8 mouse cellular contexts compared by ENCODE assay signal in the genomic region with DNA sequence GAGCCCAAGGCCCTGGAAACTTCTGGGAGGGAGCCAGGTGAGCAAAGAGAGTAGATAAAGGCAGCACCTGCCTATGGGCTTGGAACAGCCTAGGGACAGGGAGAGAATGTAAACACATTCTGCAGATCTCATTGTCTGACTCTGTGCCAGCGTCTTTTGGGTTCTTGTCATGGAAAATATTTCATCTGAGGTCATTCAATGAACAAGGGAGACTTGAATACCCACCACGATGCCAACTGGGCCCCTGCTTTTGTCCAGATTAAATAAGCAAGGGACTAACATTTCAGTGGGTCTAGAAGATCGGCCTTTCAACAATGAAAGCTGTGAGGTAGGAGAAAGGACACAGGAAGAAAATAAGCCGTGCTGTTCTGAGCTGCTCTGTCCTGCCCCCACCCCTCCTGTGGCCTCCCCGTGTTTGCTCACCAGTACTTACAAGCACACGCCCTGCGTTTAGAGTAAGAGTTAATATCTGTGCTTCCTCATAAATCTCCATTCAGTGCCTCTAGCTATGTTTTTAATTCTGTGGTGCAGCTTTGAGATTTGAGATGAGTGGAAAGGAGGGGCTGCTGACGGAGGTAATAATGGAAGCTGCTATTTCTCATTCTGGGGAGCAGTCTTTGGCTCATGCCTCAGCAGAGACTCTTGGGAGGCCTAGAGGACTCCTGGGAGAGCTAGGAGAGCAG.
DNase-seq lines count a peak whose midpoint lies in the region; ATAC-seq and TF ChIP-seq lines count a peak whose summit lies in the region.

No protein-coding gene starts in this region.

- no peak overlapping the region for H3K4me2 ChIP-seq in forebrain, postnatal 0 days (ENCODE audit: low read depth)
- H3K4me2 ChIP-seq in lung, embryonic 15.5 days: 0 out of 2 replicates have a peak overlapping the region, but pooled peaks have one; percentile 8
- H3K4me2 ChIP-seq in stomach, embryonic 16.5 days (ENCODE audit: low read depth, low read length): peak overlapping the region; percentile 38

- no peaks in the 10 kb centered on the region for H3K4me1 ChIP-seq in forebrain, postnatal 0 days (ENCODE audit: insufficient read depth)
- H3K4me1 ChIP-seq in lung, embryonic 15.5 days: peaks cover 16% of the 10 kb centered on the region
- H3K4me1 ChIP-seq in stomach, embryonic 16.5 days (ENCODE audit: control insufficient read depth, insufficient read depth, low read length): peaks cover 9% of the 10 kb centered on the region

- DNase-seq in retina, postnatal 1 day: peak; percentile 47
- DNase-seq in retina, embryonic 14.5 days (ENCODE audit: low spot score): no peak
- DNase-seq in forebrain, postnatal 0 days: peak; percentile 27
- no peak for DNase-seq in left cerebral cortex, postnatal 36 days (ENCODE audit: low spot score in 2 of 2)
- no peak for DNase-seq in ovary, postnatal 36 days (ENCODE audit: low spot score)
- no peak for DNase-seq in layer of hippocampus, postnatal 10 days (ENCODE audit: low spot score in 2 of 2)

- intact Hi-C loops in left cerebral cortex, postnatal 36 days (cut with DNase I): no loop called here

- no peaks in the 10 kb centered on the region for H3K27me3 ChIP-seq in forebrain, postnatal 0 days (ENCODE audit: insufficient read depth, low read length)
- no peaks in the 10 kb centered on the region for H3K27me3 ChIP-seq in lung, embryonic 15.5 days
- no peaks in the 10 kb centered on the region for H3K27me3 ChIP-seq in stomach, embryonic 16.5 days (ENCODE audit: control insufficient read depth, insufficient read depth, low read length)

- no peaks in the 10 kb centered on the region for H3K9me3 ChIP-seq in forebrain, postnatal 0 days (ENCODE audit: low read length)
- no peaks in the 10 kb centered on the region for H3K9me3 ChIP-seq in lung, embryonic 15.5 days
- H3K9me3 ChIP-seq in stomach, embryonic 16.5 days (replicated peaks; ENCODE audit: control insufficient read depth, low read length): no peaks in the 10 kb centered on the region

- no peak overlapping the region for H3K27ac ChIP-seq in forebrain, postnatal 0 days (ENCODE audit: low read depth, low read length)
- peak overlapping the region; percentile 90 for H3K27ac ChIP-seq in lung, embryonic 15.5 days
- peak overlapping the region; percentile 91 for H3K27ac ChIP-seq in stomach, embryonic 16.5 days (ENCODE audit: low read length)

- peak; percentile 47; the same call in 1 of the 2 replicates for ATAC-seq in forebrain, postnatal 0 days
- peak; percentile 90 for ATAC-seq in lung, embryonic 15.5 days (ENCODE audit: borderline replicate concordance, extremely low read depth, low FRiP score, low TSS enrichment)
- ATAC-seq in stomach, embryonic 16.5 days (ENCODE audit: insufficient read depth, low FRiP score): peak; percentile 97

- H3K4me3 ChIP-seq in forebrain, postnatal 0 days (ENCODE audit: low read depth, low read length): no peak overlapping the region
- no peak overlapping the region for H3K4me3 ChIP-seq in lung, embryonic 15.5 days
- peak overlapping the region; percentile 13; the same call in 1 of the 2 replicates for H3K4me3 ChIP-seq in stomach, embryonic 16.5 days (replicated peaks; ENCODE audit: low read length)

- no peak for TF ChIP-seq CTCF in forebrain, postnatal 0 days (IDR thresholded peaks at IDR 0.05; ENCODE audit: low read depth)

- 9% methylated on average over 8 of the region's 8 CpGs for WGBS in forebrain, postnatal 0 days
- WGBS in lung, embryonic 15.5 days: 20% methylated on average over 8 of the region's 8 CpGs
- WGBS in stomach, embryonic 16.5 days: 17% methylated on average over 8 of the region's 8 CpGs

- H3K9ac ChIP-seq in forebrain, postnatal 0 days: no peak overlapping the region
- H3K9ac ChIP-seq in lung, embryonic 15.5 days: no peak overlapping the region
- peak overlapping the region; percentile 46; the same call in 1 of the 2 replicates for H3K9ac ChIP-seq in stomach, embryonic 16.5 days (ENCODE audit: low read length)

- no peaks in the 10 kb centered on the region for H3K36me3 ChIP-seq in forebrain, postnatal 0 days (ENCODE audit: insufficient read depth)
- H3K36me3 ChIP-seq in lung, embryonic 15.5 days: no peaks in the 10 kb centered on the region
- no peaks in the 10 kb centered on the region for H3K36me3 ChIP-seq in stomach, embryonic 16.5 days (ENCODE audit: control insufficient read depth, insufficient read depth, low read length)

Comparison
In these comparisons a context has a peak if more than half of its experiments do, and no peak if none do; other contexts are left out.
1. DNase-seq: peak in retina, postnatal 1 day (single experiment) and forebrain, postnatal 0 days (single experiment); none in retina, embryonic 14.5 days (single experiment), left cerebral cortex, postnatal 36 days (0 of 2), ovary, postnatal 36 days (single experiment) and layer of hippocampus, postnatal 10 days (0 of 2).
2. ATAC-seq: peak in every context shown above with its lines; median percentile 97 in stomach, embryonic 16.5 days; 90 in lung, embryonic 15.5 days; 47 in forebrain, postnatal 0 days.